Mouse (Mus musculus): Measurements from ENCODE around the gene Pum1.
A peak's percentile ranks its signal among the peaks of the same experiment; 100 is the strongest.

The Pum1 gene

DNA sequence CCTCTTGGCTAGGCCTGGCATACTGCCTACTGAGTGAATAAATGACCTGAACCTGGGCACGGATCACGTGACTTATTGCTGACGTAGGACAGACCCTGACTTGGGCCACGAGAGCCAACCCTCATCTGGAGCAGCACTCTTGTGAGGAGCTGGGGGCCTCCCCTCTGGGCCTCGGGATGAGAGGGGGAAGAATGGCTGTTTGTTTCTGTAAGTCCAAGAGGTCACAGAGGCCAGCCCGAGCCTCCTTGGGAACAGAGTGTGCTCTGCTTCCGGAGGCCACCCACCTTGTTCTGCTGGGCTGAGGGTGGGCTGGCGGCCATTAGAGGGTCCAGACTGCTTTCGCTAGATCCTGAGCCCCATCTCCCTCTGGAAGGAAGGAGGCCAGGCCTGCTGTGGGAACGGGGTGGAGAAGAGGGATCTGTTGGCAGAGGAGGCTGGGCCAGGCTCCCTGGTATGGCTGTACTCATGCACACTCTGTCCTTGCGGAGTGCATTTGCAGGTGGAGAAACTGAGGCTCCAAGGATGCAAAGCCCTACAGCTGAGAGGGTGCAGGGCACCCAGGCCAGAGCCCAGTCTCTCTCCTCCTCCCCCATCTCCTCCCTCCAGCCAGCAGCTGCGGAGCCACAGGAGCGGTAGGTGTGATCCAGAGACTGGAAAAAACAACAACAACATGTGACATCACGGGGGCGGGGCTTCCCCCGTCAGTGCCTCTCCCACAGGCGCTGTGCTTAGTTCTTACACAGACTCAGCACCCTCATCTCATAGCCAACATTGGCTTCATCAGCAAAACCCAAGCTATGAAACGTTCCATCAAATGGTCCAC lies 165.9 kb downstream of the Pum1 start:
- peak; percentile 32 for DNase-seq
